Mouse (Mus musculus): ENCODE results near the gene Gpr107.

GRCm38 (mm10) chr2:31147054-31147453 lies 5.1 kb upstream of the Gpr107 start:
- TF ChIP-seq EP300 (IDR thresholded peaks at IDR 0.05; ENCODE audit: low read depth), result no peak
- no peak for TF ChIP-seq CTCF (IDR thresholded peaks at IDR 0.05; ENCODE audit: low read depth)

Measured in liver, embryonic 14.5 days (tissue).